Mouse (Mus musculus) left cerebral cortex, adult 8-10 months (tissue): Measurements from ENCODE around the gene Fbxo6. TPM values are rescaled to one million over a fixed set of nuclear protein-coding genes. Genes with fewer than 3 reads are reported as not detected.

Experiments
- DNase-seq, 2 experiments: peaks; one replicate each; pipeline ENCODE4 v3.0.0; 2022; ENCODE audit warnings: low spot score in 2 of 2
- total RNA-seq, 4 experiments: library from RNA; stranded (reverse); gene quantifications; 2 replicates each; pipeline ENCODE4 v1.2.4; 2022

Gene Fbxo6
- total RNA-seq, 4 experiments from 2014 or later: 30.7 to 39.0 (median 36.2) TPM

- DNase-seq: peak; percentile 58 to 67
These were observed 8.8 kb upstream of the Fbxo6 start, which contains the start of the genes Fbxo44 and Fbxo2 for GRCm38 (mm10) chr4:148160436-148161390. TSS of gene Fbxo44 (minus strand) at chr4:148160482. TSS of gene Fbxo2 (plus strand) at chr4:148160621.

- DNase-seq: peak; percentile 96 to 99
These were observed 7.8 kb upstream of the Fbxo6 start for GRCm38 (mm10) chr4:148159544-148160435.

DNA sequence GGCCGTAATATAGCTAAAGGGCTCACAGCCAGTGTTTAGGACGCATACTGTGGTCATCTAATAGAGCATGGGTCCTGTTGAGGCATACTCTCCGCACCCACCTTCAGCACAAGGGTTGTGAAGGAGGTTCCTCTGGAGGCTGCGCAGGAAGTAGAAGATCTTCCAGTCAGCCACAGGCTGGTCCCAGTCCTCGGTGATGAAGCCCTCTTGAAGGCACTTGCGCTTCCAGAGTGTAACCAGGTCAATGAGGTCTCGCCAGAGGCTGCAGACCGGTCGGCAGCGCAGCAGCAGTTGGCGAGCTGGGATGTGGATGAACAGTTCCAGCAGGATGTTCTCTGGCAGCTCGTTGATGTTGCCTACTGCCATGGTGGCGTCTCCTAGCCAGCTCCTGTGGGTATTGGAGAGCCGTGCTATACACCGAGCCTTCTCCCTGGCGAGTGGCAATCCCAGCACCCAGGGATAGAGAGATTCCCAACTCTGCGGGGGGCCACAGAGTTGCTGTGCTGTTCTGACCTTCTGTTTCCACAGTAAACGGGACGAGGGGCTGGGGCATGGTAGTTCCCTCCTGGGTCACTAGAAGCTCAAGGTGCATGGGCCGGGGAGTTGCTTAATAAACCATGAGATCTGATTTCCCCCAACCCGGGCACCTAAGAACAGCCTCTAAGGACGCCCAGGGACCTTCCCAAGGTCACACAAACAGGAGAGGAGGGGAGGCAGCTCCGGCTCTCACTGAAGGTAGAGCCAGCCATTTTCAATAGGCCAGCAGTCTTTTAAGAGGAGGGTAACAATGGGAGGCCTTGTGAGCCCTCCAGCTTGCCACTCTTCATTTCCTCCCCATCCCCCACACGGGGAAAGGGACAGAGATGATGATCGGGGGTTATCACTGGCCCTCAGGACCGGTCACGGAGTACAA is 6.8 kb upstream of the Fbxo6 start:
- DNase-seq: no peak

DNA sequence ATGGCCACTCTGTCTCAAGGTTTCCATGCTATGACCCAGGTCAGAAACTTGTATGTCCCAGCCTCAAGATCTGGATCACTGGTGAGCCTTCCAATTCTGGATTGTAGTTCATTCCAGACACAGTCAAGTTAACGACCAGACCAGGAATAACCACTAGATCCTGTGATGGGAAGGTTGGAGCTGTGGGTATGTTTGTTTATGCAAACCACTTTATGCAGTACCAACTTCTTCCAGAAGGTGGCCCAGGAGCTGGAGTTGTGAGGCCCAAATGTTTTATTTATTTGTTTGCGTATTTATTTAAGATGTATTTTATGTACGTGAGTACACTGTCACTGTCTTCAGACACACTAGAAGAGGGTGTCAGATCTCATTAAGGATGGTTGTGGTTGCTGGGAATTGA is 3.0 kb upstream of the Fbxo6 start:
- no peak for DNase-seq

- DNase-seq: no peak
These were observed 2.1 kb upstream of the Fbxo6 start for GRCm38 (mm10) chr4:148154006-148154405.

DNA sequence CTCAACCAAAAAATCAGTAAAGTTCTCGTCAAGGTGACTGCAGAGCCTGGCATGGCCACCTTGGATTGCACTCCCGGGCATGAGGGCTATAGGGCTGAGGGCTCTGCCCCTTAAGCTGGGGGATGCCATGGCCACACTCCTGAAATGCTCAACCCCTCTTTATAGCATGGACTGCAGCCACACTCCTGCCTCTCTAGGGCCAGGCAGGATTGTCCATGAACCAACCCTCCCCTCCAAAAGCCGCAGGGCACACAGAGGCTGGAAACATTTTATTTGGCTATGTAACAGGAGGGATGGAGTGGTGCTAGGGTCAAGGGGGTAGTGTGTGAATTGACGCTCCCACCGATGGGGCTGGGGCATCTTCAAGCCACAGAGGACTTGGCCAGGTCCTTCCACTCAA is 607 bp upstream of the Fbxo6 start:
- DNase-seq: no peak

GRCm38 (mm10) chr4:148150953-148151266 is 1.0 kb downstream of the Fbxo6 start:
- DNase-seq: no peak

DNA sequence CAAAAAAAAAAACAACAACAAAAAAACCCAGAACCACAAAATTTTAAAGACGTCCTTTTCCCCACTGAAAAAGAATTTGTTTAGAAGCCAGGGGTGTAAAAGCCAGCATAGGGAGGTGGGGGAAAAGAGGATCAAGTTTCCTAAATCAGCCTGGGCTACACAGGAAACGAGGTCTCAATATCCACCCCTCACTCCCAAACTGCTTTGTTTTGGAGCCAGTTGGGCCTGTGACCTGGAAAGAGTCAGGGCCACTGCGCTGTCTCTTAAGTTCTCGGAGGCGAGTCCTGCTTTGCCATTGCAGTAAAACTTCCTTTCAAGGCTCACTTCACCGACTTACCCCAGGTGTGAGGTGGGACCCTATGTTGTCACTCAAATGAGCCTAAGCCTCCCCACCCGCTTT is 1.7 kb downstream of the Fbxo6 start:
- no peak for DNase-seq

DNA sequence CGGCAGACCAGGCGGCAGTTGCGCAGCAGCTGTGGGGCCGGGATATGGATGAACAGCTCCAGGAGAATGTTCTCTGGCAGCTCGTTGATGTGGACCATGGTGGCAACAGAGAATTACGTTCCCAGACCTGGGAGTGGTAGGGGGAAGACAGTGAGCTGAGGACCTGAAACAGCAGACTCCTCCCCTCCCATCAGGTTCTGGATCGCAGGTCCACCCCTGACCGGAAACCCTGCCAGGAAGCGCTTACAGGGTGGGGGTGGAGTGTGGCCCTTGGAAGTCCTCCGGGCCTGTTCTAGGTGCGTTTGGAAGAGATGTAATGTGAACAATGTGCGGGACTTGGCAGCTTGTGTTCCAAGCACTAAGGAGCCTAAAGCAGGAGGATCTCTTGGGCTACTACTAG is 2.4 kb downstream of the Fbxo6 start:
- no peak for DNase-seq

- DNase-seq: no peak
These were observed 4.2 kb downstream of the Fbxo6 start for GRCm38 (mm10) chr4:148147714-148148113.

GRCm38 (mm10) chr4:148143721-148144120 is 8.2 kb downstream of the Fbxo6 start:
- DNase-seq: no peak

- peak; percentile 89 to 97 for DNase-seq
These were observed 11.6 kb downstream of the Fbxo6 start for GRCm38 (mm10) chr4:148140098-148141011.

GRCm38 (mm10) chr4:148139767-148140097 is 12.2 kb downstream of the Fbxo6 start:
- no peak for DNase-seq

GRCm38 (mm10) chr4:148137503-148137902 is 14.4 kb downstream of the Fbxo6 start:
- no peak for DNase-seq

GRCm38 (mm10) chr4:148134988-148135387 is 17.0 kb downstream of the Fbxo6 start:
- DNase-seq: no peak

- no peak for DNase-seq
These were observed 20.4 kb downstream of the Fbxo6 start for GRCm38 (mm10) chr4:148131497-148132081.

DNA sequence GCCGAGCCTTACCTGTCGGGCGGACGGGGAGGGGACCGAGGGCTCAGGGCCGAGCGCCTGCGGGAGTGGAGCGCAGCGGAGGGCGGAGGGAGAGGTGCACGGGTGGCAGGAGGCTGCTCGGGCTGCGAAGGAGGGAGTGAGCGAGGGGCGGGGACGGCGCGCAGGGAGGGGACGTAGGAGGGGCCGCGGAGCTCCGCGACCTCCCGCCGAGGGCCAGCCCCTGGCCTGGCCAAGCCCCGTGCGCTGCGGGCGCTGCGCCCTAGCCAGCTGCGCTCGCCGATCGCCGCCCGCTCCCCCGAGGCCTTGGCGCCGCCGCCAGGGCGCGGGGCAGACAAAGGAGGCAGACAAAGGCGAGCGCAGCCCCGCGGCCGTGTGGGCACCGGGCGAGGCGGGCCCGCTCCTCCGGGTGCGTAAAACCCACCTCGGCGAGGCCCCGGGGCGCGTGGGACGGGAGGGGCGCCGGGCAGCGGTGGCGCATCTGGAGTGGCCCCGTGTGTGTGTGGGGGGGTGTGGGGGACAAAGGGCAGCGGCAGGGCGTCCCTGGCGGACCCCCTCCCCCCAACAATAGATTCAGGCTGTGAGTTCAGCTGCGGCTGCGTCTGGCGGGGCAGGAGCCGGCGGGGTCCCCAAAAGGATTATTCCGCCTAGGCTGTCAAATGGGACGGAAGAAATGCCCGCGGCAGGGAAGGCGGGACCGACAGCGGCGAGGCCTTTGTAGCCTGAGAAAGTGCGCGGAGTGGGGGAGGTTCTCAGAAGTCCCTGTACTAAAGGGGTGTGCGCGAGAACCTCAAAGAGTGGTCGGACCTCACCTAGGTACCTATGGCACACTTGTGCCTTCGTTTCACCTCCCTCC is 21.2 kb downstream of the Fbxo6 start, which contains the start of gene Draxin:
Draxin (minus strand) TSS at position 138 of the 853 bp plus-strand sequence.
- DNase-seq: no peak

DNA sequence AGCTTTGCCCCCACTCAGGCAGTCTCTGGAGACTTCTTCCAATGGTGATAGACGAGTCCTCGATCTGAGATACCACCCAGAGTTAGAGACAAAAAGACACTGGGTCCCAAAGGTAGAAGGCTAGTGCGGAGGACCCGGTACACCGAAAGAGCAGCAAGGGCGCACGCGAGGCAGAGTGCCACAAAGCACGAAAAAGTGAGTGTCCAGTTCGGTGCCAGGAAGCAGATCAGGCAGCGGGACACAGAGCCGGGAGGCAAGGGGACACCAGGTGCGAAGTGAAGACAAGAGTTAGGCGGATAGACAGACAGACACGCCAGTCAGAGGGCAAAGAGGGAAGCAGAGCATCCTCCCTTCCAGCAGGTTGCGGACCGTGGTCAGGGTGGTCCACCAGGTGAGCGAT is 21.8 kb downstream of the Fbxo6 start, which contains the start of gene Mad2l2:
Mad2l2 (plus strand) TSS at position 252 of the 400 bp plus-strand sequence.
- DNase-seq: no peak

DNA sequence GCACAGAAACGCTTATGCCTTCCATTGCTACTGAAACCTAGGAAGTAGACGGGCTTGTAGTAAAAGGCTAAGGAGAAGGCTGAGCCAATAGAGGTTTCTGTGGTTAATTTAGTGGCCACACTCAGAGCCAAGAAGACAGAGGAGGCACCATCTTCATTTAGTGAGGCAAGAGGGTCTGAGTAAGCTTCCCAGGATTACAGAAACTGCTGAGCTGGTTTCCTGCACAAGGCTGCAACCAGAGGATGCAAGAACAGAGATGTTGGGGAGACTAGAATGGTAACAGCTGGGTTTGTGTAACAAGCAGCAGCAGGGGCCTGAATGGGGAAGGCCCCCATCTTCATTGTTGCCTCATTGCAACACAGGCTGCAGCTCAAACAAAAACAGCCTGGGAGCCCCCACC is 23.3 kb downstream of the Fbxo6 start:
- no peak for DNase-seq
